Mouse (Mus musculus): ENCODE measurements around the gene Egfl8. TPM values are rescaled to one million over a fixed set of nuclear protein-coding genes. Genes with fewer than 3 reads are reported as not detected.

Egfl8 gene
- polyA plus RNA-seq, 1 experiment from 2014 or later: 1.3 TPM

DNA sequence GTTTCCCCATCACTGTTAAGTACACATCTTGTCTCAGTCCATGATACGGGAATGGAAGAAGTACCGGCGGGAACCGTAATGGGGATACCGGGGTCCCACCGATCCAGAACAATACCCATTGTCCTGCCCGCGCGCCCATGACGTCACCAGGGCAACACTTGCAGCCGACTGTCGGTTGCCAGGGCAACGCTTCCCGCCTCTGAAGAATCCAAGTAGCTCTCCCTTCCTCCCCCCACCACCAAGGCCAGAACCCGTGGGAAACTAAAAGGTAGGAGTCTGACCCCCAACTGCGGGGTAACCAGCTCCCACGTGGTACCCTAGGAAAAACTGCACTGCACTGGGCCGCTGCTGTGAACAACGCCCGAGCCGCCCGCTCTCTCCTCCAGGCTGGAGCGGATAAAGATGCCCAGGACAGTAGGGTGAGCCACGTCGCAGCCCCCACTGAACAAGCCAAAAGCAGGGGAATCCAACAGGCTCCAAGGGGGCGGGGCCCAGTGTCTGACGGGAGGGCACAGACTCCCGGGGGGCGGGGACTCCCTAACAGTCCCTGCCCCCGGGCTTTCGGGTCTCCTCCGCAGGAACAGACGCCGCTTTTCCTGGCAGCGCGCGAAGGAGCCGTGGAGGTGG lies 28.9 kb downstream of the Egfl8 start:
- Histone ChIP-seq H3K9me3 (replicated peaks) (no peaks in the 10 kb centered on the region), H3K36me3 (no peaks in the 10 kb centered on the region), H3K27me3 (peaks cover 3% of the 10 kb centered on the region; the same call in 1 of the 2 replicates), H3K4me3 (peak overlapping the region; percentile 78), H3K4me2 (peak overlapping the region; percentile 96), H3K9ac (peak overlapping the region; percentile 82), H3K27ac (peak overlapping the region; percentile 98), H3K4me1 (replicated peaks) (peaks cover 51% of the 10 kb centered on the region)
- WGBS: under 1% methylated on average over 38 of the region's 38 CpGs
- peak; percentile 80 for ATAC-seq (replicated peaks; ENCODE audit: insufficient number of reproducible peaks, insufficient read depth, low FRiP score, low read depth)

DNA sequence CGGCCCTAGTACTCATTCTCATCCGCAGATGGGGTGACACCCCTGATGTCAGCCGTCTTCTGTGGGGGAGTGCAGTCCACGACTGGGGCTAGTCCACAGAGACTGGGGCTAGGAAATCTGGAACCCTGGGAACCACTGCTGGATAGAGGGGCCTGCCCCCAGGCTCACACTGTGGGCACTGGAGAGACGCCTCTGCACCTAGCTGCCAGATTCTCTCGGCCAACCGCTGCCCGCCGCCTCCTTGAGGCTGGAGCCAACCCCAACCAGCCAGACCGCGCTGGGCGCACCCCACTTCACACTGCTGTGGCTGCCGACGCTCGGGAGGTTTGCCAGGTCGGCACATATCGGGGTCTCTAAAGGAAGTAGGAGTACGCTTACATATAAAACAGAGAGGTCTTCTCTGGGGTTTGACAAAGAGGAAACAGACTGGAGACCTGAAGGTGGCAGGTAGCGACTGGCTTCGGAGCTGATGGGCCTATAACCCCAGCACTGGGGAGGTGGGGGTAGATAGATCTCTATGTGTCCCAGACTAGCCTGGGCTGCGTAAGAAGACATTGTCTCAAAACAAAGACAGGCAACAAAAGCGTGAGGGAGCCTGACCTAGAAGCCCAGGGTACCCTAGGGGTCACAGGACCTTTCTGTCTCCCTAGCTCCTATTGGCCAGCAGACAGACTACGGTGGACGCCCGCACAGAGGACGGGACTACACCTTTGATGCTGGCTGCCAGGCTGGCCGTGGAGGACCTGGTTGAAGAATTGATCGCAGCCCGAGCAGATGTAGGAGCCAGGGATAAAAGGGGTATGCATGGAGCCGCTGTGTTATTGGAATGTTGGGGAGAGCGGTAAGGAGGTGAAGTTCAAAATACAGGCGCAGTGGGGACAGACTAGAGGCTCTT lies 29.6 kb downstream of the Egfl8 start:
- ATAC-seq (replicated peaks; ENCODE audit: insufficient number of reproducible peaks, insufficient read depth, low FRiP score, low read depth): no peak
- peak overlapping the region; percentile 96 for H3K4me2 ChIP-seq
- peak overlapping the region; percentile 98 for H3K27ac ChIP-seq
- H3K9ac ChIP-seq: peak overlapping the region; percentile 82
- peaks cover 3% of the 10 kb centered on the region; the same call in 1 of the 2 replicates for H3K27me3 ChIP-seq
- no peaks in the 10 kb centered on the region for H3K36me3 ChIP-seq
- peak overlapping the region; percentile 78 for H3K4me3 ChIP-seq
- peaks cover 45% of the 10 kb centered on the region for H3K4me1 ChIP-seq (replicated peaks)
- WGBS: 33% methylated on average over 32 of the region's 32 CpGs
- H3K9me3 ChIP-seq (replicated peaks): no peaks in the 10 kb centered on the region

GRCm38 (mm10) chr17:34585121-34585520 lies 30.6 kb downstream of the Egfl8 start:
- H3K27ac ChIP-seq: no peak overlapping the region
- no peak overlapping the region for H3K4me3 ChIP-seq
- no peak overlapping the region for H3K9ac ChIP-seq
- no peak overlapping the region for H3K4me2 ChIP-seq
- peaks cover 3% of the 10 kb centered on the region; the same call in 1 of the 2 replicates for H3K27me3 ChIP-seq
- ATAC-seq (replicated peaks; ENCODE audit: insufficient number of reproducible peaks, insufficient read depth, low FRiP score, low read depth): no peak
- 89% methylated on average over 8 of the region's 8 CpGs for WGBS
- no peaks in the 10 kb centered on the region for H3K36me3 ChIP-seq
- H3K4me1 ChIP-seq (replicated peaks): peaks cover 35% of the 10 kb centered on the region
- H3K9me3 ChIP-seq (replicated peaks): no peaks in the 10 kb centered on the region

- H3K27me3 ChIP-seq: peaks cover 3% of the 10 kb centered on the region; the same call in 1 of the 2 replicates
- no peak overlapping the region for H3K27ac ChIP-seq
- 88% methylated on average over 8 of the region's 8 CpGs for WGBS
- H3K4me1 ChIP-seq (replicated peaks): peaks cover 23% of the 10 kb centered on the region
- H3K4me3 ChIP-seq: no peak overlapping the region
- no peaks in the 10 kb centered on the region for H3K36me3 ChIP-seq
- H3K4me2 ChIP-seq: no peak overlapping the region
- no peak overlapping the region for H3K9ac ChIP-seq
- no peaks in the 10 kb centered on the region for H3K9me3 ChIP-seq (replicated peaks)
- no peak for ATAC-seq (replicated peaks; ENCODE audit: insufficient number of reproducible peaks, insufficient read depth, low FRiP score, low read depth)
Measured at GRCm38 (mm10) chr17:34583819-34584218, 32.0 kb downstream of the Egfl8 start.

- Histone ChIP-seq H3K9ac (no peak overlapping the region), H3K36me3 (no peaks in the 10 kb centered on the region), H3K4me2 (no peak overlapping the region), H3K9me3 (replicated peaks) (no peaks in the 10 kb centered on the region), H3K4me1 (replicated peaks) (peaks cover 19% of the 10 kb centered on the region), H3K27me3 (peaks cover 3% of the 10 kb centered on the region; the same call in 1 of the 2 replicates), H3K27ac (no peak overlapping the region), H3K4me3 (no peak overlapping the region)
- WGBS: 66% methylated on average over 7 of the region's 7 CpGs
- ATAC-seq (replicated peaks; ENCODE audit: insufficient number of reproducible peaks, insufficient read depth, low FRiP score, low read depth): no peak
Measured at GRCm38 (mm10) chr17:34583397-34583796, 32.4 kb downstream of the Egfl8 start.

- H3K36me3 ChIP-seq: no peaks in the 10 kb centered on the region
- no peak overlapping the region for H3K4me2 ChIP-seq
- no peak overlapping the region for H3K4me3 ChIP-seq
- no peak overlapping the region for H3K9ac ChIP-seq
- H3K27ac ChIP-seq: no peak overlapping the region
- 76% methylated on average over 12 of the region's 12 CpGs for WGBS
- no peak for ATAC-seq (replicated peaks; ENCODE audit: insufficient number of reproducible peaks, insufficient read depth, low FRiP score, low read depth)
- H3K27me3 ChIP-seq: peaks cover 3% of the 10 kb centered on the region; the same call in 1 of the 2 replicates
- no peaks in the 10 kb centered on the region for H3K9me3 ChIP-seq (replicated peaks)
- peaks cover 13% of the 10 kb centered on the region for H3K4me1 ChIP-seq (replicated peaks)
Measured at GRCm38 (mm10) chr17:34582528-34582927, 33.2 kb downstream of the Egfl8 start.

DNA sequence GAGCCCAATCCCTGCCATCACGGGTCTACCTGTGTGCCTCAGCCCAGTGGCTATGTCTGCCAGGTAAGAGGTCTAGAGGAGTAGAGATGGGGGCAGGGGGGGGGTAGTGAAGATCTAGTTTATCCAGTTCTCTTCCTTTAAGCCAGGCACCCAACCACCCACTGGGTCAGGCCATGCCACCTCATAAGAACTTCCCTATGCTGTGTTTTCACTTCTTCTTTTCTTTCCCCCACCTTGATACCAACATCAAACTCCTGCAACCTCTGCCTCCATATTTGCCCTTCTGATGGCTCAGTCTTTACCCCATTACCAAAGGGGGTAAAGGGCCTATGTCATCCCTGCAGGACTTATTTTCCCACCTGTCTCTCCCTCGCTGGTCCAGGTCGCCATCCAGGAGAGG lies 37.7 kb downstream of the Egfl8 start:
- WGBS: 91% methylated on average over 3 of the region's 3 CpGs
- no peak overlapping the region for H3K27ac ChIP-seq
- no peaks in the 10 kb centered on the region for H3K4me1 ChIP-seq (replicated peaks)
- H3K27me3 ChIP-seq: no peaks in the 10 kb centered on the region
- no peak overlapping the region for H3K4me3 ChIP-seq
- no peak for ATAC-seq (replicated peaks; ENCODE audit: insufficient number of reproducible peaks, insufficient read depth, low FRiP score, low read depth)
- H3K9ac ChIP-seq: no peak overlapping the region
- no peak overlapping the region for H3K4me2 ChIP-seq
- no peaks in the 10 kb centered on the region for H3K9me3 ChIP-seq (replicated peaks)
- no peaks in the 10 kb centered on the region for H3K36me3 ChIP-seq

DNA sequence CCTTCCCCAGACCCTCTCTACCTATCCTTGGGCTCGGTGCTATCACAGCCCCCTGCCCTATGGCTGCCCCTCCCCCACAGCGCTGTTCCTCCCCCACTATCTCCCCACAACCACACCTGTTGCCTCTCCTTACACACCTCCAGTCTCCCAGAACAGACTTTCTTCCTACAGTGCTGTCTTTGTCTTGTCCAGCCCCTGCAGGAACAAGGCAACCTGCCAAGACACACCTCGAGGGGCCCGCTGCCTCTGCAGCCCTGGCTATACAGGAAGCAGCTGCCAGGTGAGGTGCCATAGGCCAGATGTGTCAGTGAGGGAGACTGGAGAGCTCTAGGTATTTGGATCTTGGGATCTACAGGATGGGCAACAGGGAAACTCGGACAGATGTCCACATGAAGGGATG lies 39.2 kb downstream of the Egfl8 start:
- Histone ChIP-seq H3K4me2 (no peak overlapping the region), H3K9me3 (replicated peaks) (no peaks in the 10 kb centered on the region), H3K36me3 (no peaks in the 10 kb centered on the region), H3K4me1 (replicated peaks) (no peaks in the 10 kb centered on the region), H3K4me3 (no peak overlapping the region), H3K9ac (no peak overlapping the region), H3K27me3 (no peaks in the 10 kb centered on the region), H3K27ac (no peak overlapping the region)
- no peak for ATAC-seq (replicated peaks; ENCODE audit: insufficient number of reproducible peaks, insufficient read depth, low FRiP score, low read depth)
- 58% methylated on average over 5 of the region's 5 CpGs for WGBS

GRCm38 (mm10) chr17:34572361-34572760 lies 43.4 kb downstream of the Egfl8 start:
- no peak for ATAC-seq (replicated peaks; ENCODE audit: insufficient number of reproducible peaks, insufficient read depth, low FRiP score, low read depth)
- no peak overlapping the region for H3K4me3 ChIP-seq
- H3K9ac ChIP-seq: no peak overlapping the region
- H3K27ac ChIP-seq: no peak overlapping the region
- 20% methylated on average over 15 of the region's 15 CpGs for WGBS
- H3K36me3 ChIP-seq: no peaks in the 10 kb centered on the region
- peaks cover 2% of the 10 kb centered on the region; the same call in 1 of the 2 replicates for H3K27me3 ChIP-seq
- no peaks in the 10 kb centered on the region for H3K9me3 ChIP-seq (replicated peaks)
- no peaks in the 10 kb centered on the region for H3K4me1 ChIP-seq (replicated peaks)
- H3K4me2 ChIP-seq: no peak overlapping the region

GRCm38 (mm10) chr17:34571875-34572274 lies 43.9 kb downstream of the Egfl8 start:
- no peak overlapping the region for H3K4me2 ChIP-seq
- H3K4me3 ChIP-seq: no peak overlapping the region
- WGBS: 23% methylated on average over 5 of the region's 5 CpGs
- H3K9ac ChIP-seq: no peak overlapping the region
- no peak overlapping the region for H3K27ac ChIP-seq
- no peaks in the 10 kb centered on the region for H3K4me1 ChIP-seq (replicated peaks)
- H3K36me3 ChIP-seq: no peaks in the 10 kb centered on the region
- H3K9me3 ChIP-seq (replicated peaks): no peaks in the 10 kb centered on the region
- H3K27me3 ChIP-seq: peaks cover 4% of the 10 kb centered on the region; the same call in 1 of the 2 replicates
- ATAC-seq (replicated peaks; ENCODE audit: insufficient number of reproducible peaks, insufficient read depth, low FRiP score, low read depth): no peak

DNA sequence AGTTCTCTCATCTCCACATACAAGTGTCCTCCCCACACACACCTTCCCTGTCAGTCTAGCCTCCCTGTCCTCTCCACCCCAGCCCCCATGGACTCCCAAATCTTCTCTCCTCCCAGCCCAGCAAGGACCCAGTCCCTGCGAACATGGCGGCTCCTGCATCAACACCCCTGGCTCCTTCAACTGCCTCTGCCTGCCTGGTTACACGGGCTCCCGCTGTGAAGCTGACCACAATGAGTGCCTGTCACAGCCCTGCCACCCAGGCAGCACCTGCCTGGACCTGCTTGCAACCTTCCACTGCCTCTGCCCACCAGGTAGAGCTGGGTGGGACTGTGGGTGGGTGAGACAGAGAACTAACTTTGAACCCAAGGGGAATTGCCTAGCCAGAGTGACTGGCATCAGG lies 45.9 kb downstream of the Egfl8 start:
- Histone ChIP-seq H3K9me3 (replicated peaks) (no peaks in the 10 kb centered on the region), H3K4me3 (no peak overlapping the region), H3K27me3 (peaks cover 4% of the 10 kb centered on the region; the same call in 1 of the 2 replicates), H3K4me2 (no peak overlapping the region), H3K27ac (no peak overlapping the region), H3K9ac (no peak overlapping the region), H3K36me3 (no peaks in the 10 kb centered on the region), H3K4me1 (replicated peaks) (0 out of 2 replicates have a peak, but pooled peaks cover 2% of the 10 kb centered on the region)
- WGBS: 73% methylated on average over 4 of the region's 4 CpGs
- no peak for ATAC-seq (replicated peaks; ENCODE audit: insufficient number of reproducible peaks, insufficient read depth, low FRiP score, low read depth)

Measured in heart, embryonic 15.5 days (tissue).